In genomic region chr3:97942260-97942950, GRCm38 (mm10) we compare ENCODE assay signal across 8 mouse cellular contexts. TPM values are rescaled to one million over a fixed set of nuclear protein-coding genes. Genes with fewer than 3 reads are reported as not detected.
DNase-seq lines count a peak whose midpoint lies in the region; ATAC-seq lines count a peak whose summit lies in the region.

No protein-coding gene starts in this region.

- H3K4me3 ChIP-seq in forebrain, embryonic 12.5 days (replicated peaks), result peak overlapping the region; percentile 10; the same call in 1 of the 2 replicates
- peak overlapping the region; percentile 40 for H3K4me3 ChIP-seq in hindbrain, embryonic 10.5 days
- no peak overlapping the region for H3K4me3 ChIP-seq in limb, embryonic 15.5 days
- no peak overlapping the region for H3K4me3 ChIP-seq in midbrain, embryonic 15.5 days

- H3K4me2 ChIP-seq in forebrain, embryonic 12.5 days, result peak overlapping the region; percentile 44
- peak overlapping the region; percentile 38 for H3K4me2 ChIP-seq in limb, embryonic 15.5 days
- peak overlapping the region; percentile 37 for H3K4me2 ChIP-seq in midbrain, embryonic 15.5 days

- peak overlapping the region; percentile 25; the same call in 1 of the 2 replicates for H3K27ac ChIP-seq in forebrain, embryonic 12.5 days
- peak overlapping the region; percentile 90 for H3K27ac ChIP-seq in hindbrain, embryonic 10.5 days
- peak overlapping the region; percentile 89 for H3K27ac ChIP-seq in limb, embryonic 15.5 days
- no peak overlapping the region for H3K27ac ChIP-seq in midbrain, embryonic 15.5 days

- peaks cover 51% of the 10 kb centered on the region for H3K4me1 ChIP-seq in forebrain, embryonic 12.5 days
- peaks cover 75% of the 10 kb centered on the region for H3K4me1 ChIP-seq in hindbrain, embryonic 10.5 days (replicated peaks)
- peaks cover 52% of the 10 kb centered on the region for H3K4me1 ChIP-seq in limb, embryonic 15.5 days
- H3K4me1 ChIP-seq in midbrain, embryonic 15.5 days, result peaks cover 44% of the 10 kb centered on the region

- WGBS in forebrain, embryonic 12.5 days, result 7% methylated on average over 16 of the region's 16 CpGs
- WGBS in hindbrain, embryonic 10.5 days, result 4% methylated on average over 16 of the region's 16 CpGs
- 16% methylated on average over 16 of the region's 16 CpGs for WGBS in limb, embryonic 15.5 days
- 4% methylated on average over 16 of the region's 16 CpGs for WGBS in midbrain, embryonic 15.5 days

- peak; percentile 27 for DNase-seq in thymus, postnatal 0 days (ENCODE audit: low spot score)
- no peak for DNase-seq in thymus, postnatal 36 days
- peak; percentile 80 for DNase-seq in hindbrain, embryonic 10.5 days (ENCODE audit: low spot score)
- DNase-seq in cerebellum, adult 18-20 months, result no peak
- no peak for DNase-seq in cerebellum, adult 8-10 months

- H3K36me3 ChIP-seq in forebrain, embryonic 12.5 days (replicated peaks), result no peaks in the 10 kb centered on the region
- H3K36me3 ChIP-seq in hindbrain, embryonic 10.5 days, result no peaks in the 10 kb centered on the region
- no peaks in the 10 kb centered on the region for H3K36me3 ChIP-seq in limb, embryonic 15.5 days
- H3K36me3 ChIP-seq in midbrain, embryonic 15.5 days (replicated peaks), result no peaks in the 10 kb centered on the region

- peak; percentile 28; the same call in 1 of the 2 replicates for ATAC-seq in forebrain, embryonic 12.5 days (ENCODE audit: low FRiP score)
- peak; percentile 75; the same call in 1 of the 2 replicates for ATAC-seq in limb, embryonic 15.5 days (ENCODE audit: insufficient number of reproducible peaks, low FRiP score, low TSS enrichment, low read depth)
- peak; percentile 28; the same call in 1 of the 2 replicates for ATAC-seq in midbrain, embryonic 15.5 days (replicated peaks)

- peak overlapping the region; percentile 44 for H3K9ac ChIP-seq in forebrain, embryonic 12.5 days
- no peak overlapping the region for H3K9ac ChIP-seq in limb, embryonic 15.5 days
- H3K9ac ChIP-seq in midbrain, embryonic 15.5 days, result no peak overlapping the region

- H3K27me3 ChIP-seq in forebrain, embryonic 12.5 days, result 0 out of 2 replicates have a peak, but pooled peaks cover 9% of the 10 kb centered on the region
- H3K27me3 ChIP-seq in hindbrain, embryonic 10.5 days (ENCODE audit: insufficient read depth, poor library complexity, severe bottlenecking), result peaks cover 7% of the 10 kb centered on the region; the same call in 1 of the 2 replicates
- no peaks in the 10 kb centered on the region for H3K27me3 ChIP-seq in limb, embryonic 15.5 days
- H3K27me3 ChIP-seq in midbrain, embryonic 15.5 days (replicated peaks), result 0 out of 2 replicates have a peak, but pooled peaks cover 5% of the 10 kb centered on the region

- no peaks in the 10 kb centered on the region for H3K9me3 ChIP-seq in forebrain, embryonic 12.5 days
- no peaks in the 10 kb centered on the region for H3K9me3 ChIP-seq in hindbrain, embryonic 10.5 days
- no peaks in the 10 kb centered on the region for H3K9me3 ChIP-seq in limb, embryonic 15.5 days
- H3K9me3 ChIP-seq in midbrain, embryonic 15.5 days, result no peaks in the 10 kb centered on the region

RNA-seq across cellular contexts. Expression of gene Sec22b, which starts 41.4 kb away (rescaled TPM):
- 108 and 112 TPM in 2 replicates for polyA plus RNA-seq in thymus, postnatal 0 days (2015; fragmentation: Nextera tagmentation; extraction: Ambion mirVana)
- 104 and 107 TPM in 2 replicates for polyA plus RNA-seq in forebrain, embryonic 12.5 days (2016; fragmentation: Nextera tagmentation; extraction: Ambion mirVana)
- 109 and 121 TPM in 2 replicates for polyA plus RNA-seq in hindbrain, embryonic 10.5 days (2016; fragmentation: Nextera tagmentation; extraction: Ambion mirVana)
- polyA plus RNA-seq in limb, embryonic 15.5 days (2015; fragmentation: Nextera tagmentation; extraction: Ambion mirVana), result 180 and 181 TPM in 2 replicates
- 89.3 and 93.7 TPM in 2 replicates for polyA plus RNA-seq in midbrain, embryonic 15.5 days (2015; fragmentation: Nextera tagmentation; extraction: Ambion mirVana)

RNA-seq across cellular contexts. Expression of gene Pde4dip, which starts 53.9 kb away (rescaled TPM):
- 7.3 and 8.8 TPM in 2 replicates for polyA plus RNA-seq in thymus, postnatal 0 days (2015; fragmentation: Nextera tagmentation; extraction: Ambion mirVana)
- polyA plus RNA-seq in forebrain, embryonic 12.5 days (2016; fragmentation: Nextera tagmentation; extraction: Ambion mirVana), result 35.7 and 39.3 TPM in 2 replicates
- 22.4 and 29.4 TPM in 2 replicates for polyA plus RNA-seq in hindbrain, embryonic 10.5 days (2016; fragmentation: Nextera tagmentation; extraction: Ambion mirVana)
- 33.6 and 48.9 TPM in 2 replicates for polyA plus RNA-seq in limb, embryonic 15.5 days (2015; fragmentation: Nextera tagmentation; extraction: Ambion mirVana)
- polyA plus RNA-seq in midbrain, embryonic 15.5 days (2015; fragmentation: Nextera tagmentation; extraction: Ambion mirVana), result 69.7 and 75.7 TPM in 2 replicates

Comparison
In these comparisons a context has a peak if more than half of its experiments do, and no peak if none do; other contexts are left out.
1. DNase-seq: peak in thymus, postnatal 0 days (single experiment) and hindbrain, embryonic 10.5 days (single experiment); none in thymus, postnatal 36 days (0 of 2), cerebellum, adult 18-20 months (0 of 2) and cerebellum, adult 8-10 months (single experiment).
2. H3K4me3 ChIP-seq: peak in forebrain, embryonic 12.5 days (single experiment) and hindbrain, embryonic 10.5 days (single experiment); none in limb, embryonic 15.5 days (single experiment) and midbrain, embryonic 15.5 days (single experiment).
3. Peak in every context shown above with its lines, with median percentiles within 50 percentile points of each other: ATAC-seq and H3K4me2 ChIP-seq.